Mouse (Mus musculus): ENCODE data around the gene Chmp2b. TPM values are rescaled to one million over a fixed set of nuclear protein-coding genes. Genes with fewer than 3 reads are reported as not detected.

Gene Chmp2b
- polyA plus RNA-seq, 1 experiment from 2014 or later = 153 TPM

DNA sequence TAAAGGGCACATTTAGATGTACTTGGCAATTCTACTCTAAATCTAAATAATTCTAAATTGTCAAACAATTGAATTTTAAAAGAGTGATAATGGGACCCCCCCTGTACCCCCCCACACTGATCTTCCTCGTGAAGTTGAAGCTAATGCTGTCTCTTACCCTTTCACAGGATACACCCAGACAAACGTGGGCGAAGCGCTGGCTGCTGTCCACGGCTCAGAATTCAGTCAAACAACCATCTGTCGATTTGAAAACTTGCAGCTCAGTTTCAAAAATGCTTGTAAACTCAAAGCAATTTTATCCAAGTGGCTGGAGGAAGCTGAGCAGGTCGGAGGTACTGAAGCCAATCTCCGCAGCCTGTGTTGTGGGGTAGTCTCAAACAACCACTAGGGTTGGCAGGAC, 30.9 kb downstream of the Chmp2b start:
- Histone ChIP-seq H3K4me3 (replicated peaks; ENCODE audit: low read length) (no peak overlapping the region), H3K9ac (no peak overlapping the region), H3K4me2 (replicated peaks) (no peak overlapping the region), H3K4me1 (replicated peaks; ENCODE audit: control insufficient read depth, insufficient read depth, low read length) (no peaks in the 10 kb centered on the region), H3K27me3 (ENCODE audit: control insufficient read depth, insufficient read depth, low read length) (no peaks in the 10 kb centered on the region), H3K9me3 (ENCODE audit: control insufficient read depth, low read length) (no peaks in the 10 kb centered on the region), H3K27ac (no peak overlapping the region), H3K36me3 (replicated peaks; ENCODE audit: control insufficient read depth, insufficient read depth) (no peaks in the 10 kb centered on the region)
- 79% methylated on average over 8 of the region's 8 CpGs for WGBS
- DNase-seq (ENCODE audit: low spot score) (no peak), ATAC-seq (ENCODE audit: low FRiP score) (no peak)

DNA sequence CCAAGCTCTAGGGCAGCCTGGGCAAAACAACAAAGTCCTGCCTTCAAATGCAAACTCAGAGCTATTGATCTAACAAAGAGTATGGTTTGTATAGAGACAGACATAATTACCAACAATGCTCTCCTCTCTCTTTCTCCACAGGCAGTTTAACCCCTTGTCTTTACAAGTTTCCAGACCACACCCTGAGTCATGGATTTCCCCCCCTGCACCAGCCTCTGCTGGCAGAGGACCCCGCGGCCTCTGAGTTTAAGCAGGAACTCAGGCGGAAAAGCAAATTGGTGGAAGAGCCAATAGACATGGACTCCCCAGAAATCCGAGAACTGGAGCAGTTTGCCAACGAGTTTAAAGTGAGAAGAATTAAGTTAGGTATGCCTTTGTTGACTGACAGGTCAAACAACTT, 32.9 kb downstream of the Chmp2b start:
- no peaks in the 10 kb centered on the region for H3K9me3 ChIP-seq (ENCODE audit: control insufficient read depth, low read length)
- H3K36me3 ChIP-seq (replicated peaks; ENCODE audit: control insufficient read depth, insufficient read depth) = no peaks in the 10 kb centered on the region
- 8% methylated on average over 5 of the region's 5 CpGs for WGBS
- no peak overlapping the region for H3K4me2 ChIP-seq (replicated peaks)
- H3K4me3 ChIP-seq (replicated peaks; ENCODE audit: low read length) = no peak overlapping the region
- H3K4me1 ChIP-seq (replicated peaks; ENCODE audit: control insufficient read depth, insufficient read depth, low read length) = no peaks in the 10 kb centered on the region
- H3K27ac ChIP-seq = no peak overlapping the region
- DNase-seq (ENCODE audit: low spot score) (no peak), ATAC-seq (ENCODE audit: low FRiP score) (no peak)
- H3K27me3 ChIP-seq (ENCODE audit: control insufficient read depth, insufficient read depth, low read length) = no peaks in the 10 kb centered on the region
- no peak overlapping the region for H3K9ac ChIP-seq

DNA sequence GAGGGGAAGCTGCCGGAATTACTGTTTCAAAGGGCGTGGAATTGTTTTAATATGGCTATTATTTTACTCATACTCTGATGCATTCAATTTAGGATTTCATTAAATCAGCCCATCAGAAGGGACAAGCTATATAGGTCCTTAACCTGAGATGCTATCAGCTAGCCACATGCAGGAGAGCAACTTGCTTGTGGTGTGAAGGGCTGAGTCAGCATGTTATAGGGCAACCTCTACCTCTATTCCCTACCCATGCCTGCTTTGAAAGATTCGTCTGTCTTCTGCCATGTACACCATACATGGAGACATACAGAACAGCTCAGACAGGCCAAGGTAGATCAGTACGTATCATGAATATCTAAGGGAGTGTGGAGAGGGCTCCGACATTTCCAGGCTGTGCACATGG, 35.8 kb downstream of the Chmp2b start:
- no peak for DNase-seq (ENCODE audit: low spot score)
- Histone ChIP-seq H3K4me1 (replicated peaks; ENCODE audit: control insufficient read depth, insufficient read depth, low read length) (no peaks in the 10 kb centered on the region), H3K4me2 (replicated peaks) (no peak overlapping the region), H3K9me3 (ENCODE audit: control insufficient read depth, low read length) (no peaks in the 10 kb centered on the region), H3K27ac (no peak overlapping the region), H3K9ac (no peak overlapping the region), H3K4me3 (replicated peaks; ENCODE audit: low read length) (no peak overlapping the region), H3K27me3 (ENCODE audit: control insufficient read depth, insufficient read depth, low read length) (no peaks in the 10 kb centered on the region), H3K36me3 (replicated peaks; ENCODE audit: control insufficient read depth, insufficient read depth) (no peaks in the 10 kb centered on the region)
- no peak for ATAC-seq (ENCODE audit: low FRiP score)
- WGBS = 86% methylated on average over 5 of the region's 5 CpGs

DNA sequence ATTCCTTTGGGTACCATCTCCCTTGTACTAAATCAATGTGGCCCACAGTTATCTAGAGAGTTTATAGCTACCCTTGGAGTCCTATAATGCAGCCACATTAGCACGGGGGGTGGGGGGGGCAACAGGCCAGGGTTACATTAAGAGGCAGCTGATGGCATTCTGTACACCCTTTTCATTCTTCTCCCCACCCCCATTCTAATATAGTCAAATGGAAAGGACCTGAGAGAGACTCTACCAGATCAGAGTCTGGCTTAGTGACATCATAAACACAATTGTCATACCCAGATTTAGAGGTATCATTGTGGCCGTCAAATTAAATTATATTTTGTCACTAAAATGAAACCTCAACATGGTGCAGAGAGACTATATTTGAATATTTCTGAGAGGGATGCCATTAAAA, 36.5 kb downstream of the Chmp2b start:
- DNase-seq (ENCODE audit: low spot score) = no peak
- no peaks in the 10 kb centered on the region for H3K4me1 ChIP-seq (replicated peaks; ENCODE audit: control insufficient read depth, insufficient read depth, low read length)
- no peaks in the 10 kb centered on the region for H3K9me3 ChIP-seq (ENCODE audit: control insufficient read depth, low read length)
- H3K4me2 ChIP-seq (replicated peaks) = no peak overlapping the region
- H3K27me3 ChIP-seq (ENCODE audit: control insufficient read depth, insufficient read depth, low read length) = no peaks in the 10 kb centered on the region
- 92% methylated on average over 2 of the region's 2 CpGs for WGBS
- no peaks in the 10 kb centered on the region for H3K36me3 ChIP-seq (replicated peaks; ENCODE audit: control insufficient read depth, insufficient read depth)
- H3K9ac ChIP-seq = no peak overlapping the region
- H3K4me3 ChIP-seq (replicated peaks; ENCODE audit: low read length) = no peak overlapping the region
- H3K27ac ChIP-seq = no peak overlapping the region
- no peak for ATAC-seq (ENCODE audit: low FRiP score)

DNA sequence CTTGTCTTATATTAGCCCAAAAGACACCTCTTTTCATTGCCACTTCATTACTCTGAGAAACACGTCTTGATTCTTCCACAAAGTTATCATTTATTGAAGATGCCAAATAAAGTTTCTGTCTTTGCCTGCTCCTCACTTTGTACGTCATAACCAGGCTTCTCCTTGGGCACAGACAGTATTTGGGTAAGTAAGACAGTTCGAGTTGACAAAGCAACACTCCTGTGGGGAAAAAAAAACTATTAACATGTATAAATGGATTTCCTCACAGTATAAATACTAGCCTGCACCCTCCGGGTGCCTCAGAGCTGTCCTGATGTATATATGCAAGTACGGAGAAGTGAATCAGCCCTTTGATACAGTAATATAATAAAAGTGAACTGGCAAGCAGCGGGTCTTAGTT, 42.3 kb downstream of the Chmp2b start, which contains the start of gene Pou1f1:
Gene Pou1f1 (plus strand): TSS at position 301 of the 400 bp plus-strand sequence.
- no peak within 1 kb of the TSS for H3K4me2 ChIP-seq (replicated peaks)
- H3K4me3 ChIP-seq (replicated peaks; ENCODE audit: low read length) = no peak within 1 kb of the TSS
- no peaks in the 10 kb centered on the region for H3K36me3 ChIP-seq (replicated peaks; ENCODE audit: control insufficient read depth, insufficient read depth)
- DNase-seq (ENCODE audit: low spot score) = no peak
- 76% methylated on average over 6 of the region's 6 CpGs for WGBS
- no peak within 1 kb of the TSS for H3K9ac ChIP-seq
- no peaks in the 10 kb centered on the region for H3K9me3 ChIP-seq (ENCODE audit: control insufficient read depth, low read length)
- H3K4me1 ChIP-seq (replicated peaks; ENCODE audit: control insufficient read depth, insufficient read depth, low read length) = no peaks in the 10 kb centered on the region
- H3K27ac ChIP-seq = no peak within 1 kb of the TSS
- H3K27me3 ChIP-seq (ENCODE audit: control insufficient read depth, insufficient read depth, low read length) = no peaks in the 10 kb centered on the region
- ATAC-seq (ENCODE audit: low FRiP score) = no peak

DNA sequence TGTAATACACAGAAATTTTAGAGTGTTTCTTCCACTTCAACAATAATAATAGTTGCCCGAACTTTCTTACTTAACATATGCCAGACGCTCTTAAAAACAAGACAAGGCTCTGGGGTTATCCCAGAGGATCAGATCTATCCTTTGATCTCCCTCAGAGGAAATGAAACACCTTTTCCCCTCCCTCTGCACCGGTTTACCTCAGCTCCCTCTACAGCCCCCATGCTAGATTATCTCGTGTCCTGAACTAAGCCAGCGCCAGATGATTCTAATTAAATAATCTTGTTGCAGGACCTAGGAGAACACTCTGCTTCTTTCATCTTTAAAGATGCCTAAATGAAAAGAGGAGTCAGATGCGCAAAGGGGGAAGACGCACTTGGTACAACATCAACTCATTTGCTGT, 48.3 kb downstream of the Chmp2b start:
- WGBS = 75% methylated on average over 7 of the region's 7 CpGs
- no peak overlapping the region for H3K4me2 ChIP-seq (replicated peaks)
- no peak overlapping the region for H3K27ac ChIP-seq
- H3K4me3 ChIP-seq (replicated peaks; ENCODE audit: low read length) = no peak overlapping the region
- no peaks in the 10 kb centered on the region for H3K27me3 ChIP-seq (ENCODE audit: control insufficient read depth, insufficient read depth, low read length)
- H3K4me1 ChIP-seq (replicated peaks; ENCODE audit: control insufficient read depth, insufficient read depth, low read length) = no peaks in the 10 kb centered on the region
- H3K36me3 ChIP-seq (replicated peaks; ENCODE audit: control insufficient read depth, insufficient read depth) = no peaks in the 10 kb centered on the region
- H3K9me3 ChIP-seq (ENCODE audit: control insufficient read depth, low read length) = no peaks in the 10 kb centered on the region
- H3K9ac ChIP-seq = no peak overlapping the region
- DNase-seq (ENCODE audit: low spot score) (no peak), ATAC-seq (ENCODE audit: low FRiP score) (no peak)

DNA sequence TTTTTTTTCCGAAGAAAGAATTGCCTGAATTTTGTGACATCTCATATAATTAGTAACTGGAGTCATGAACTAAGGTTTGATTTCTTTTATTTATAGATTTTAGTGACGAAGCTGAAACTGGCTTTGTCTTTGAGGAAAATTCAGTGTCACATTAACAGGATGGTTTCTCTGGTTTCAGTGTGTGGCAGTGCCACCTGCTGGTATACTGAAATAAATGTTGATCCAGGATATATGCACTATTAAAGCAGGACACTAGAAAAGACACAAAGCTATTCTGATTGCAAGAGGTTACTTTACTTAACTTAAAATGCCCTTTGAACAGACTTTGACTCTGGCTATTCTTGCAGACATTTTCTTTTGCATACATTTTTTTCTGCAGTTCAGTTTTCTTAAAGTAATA, 65.5 kb downstream of the Chmp2b start:
- no peaks in the 10 kb centered on the region for H3K4me1 ChIP-seq (replicated peaks; ENCODE audit: control insufficient read depth, insufficient read depth, low read length)
- ATAC-seq (ENCODE audit: low FRiP score) (no peak), DNase-seq (ENCODE audit: low spot score) (peak; percentile 80)
- H3K27ac ChIP-seq = no peak overlapping the region
- no peaks in the 10 kb centered on the region for H3K36me3 ChIP-seq (replicated peaks; ENCODE audit: control insufficient read depth, insufficient read depth)
- no peak overlapping the region for H3K9ac ChIP-seq
- WGBS = 44% methylated on average over 2 of the region's 2 CpGs
- no peaks in the 10 kb centered on the region for H3K27me3 ChIP-seq (ENCODE audit: control insufficient read depth, insufficient read depth, low read length)
- H3K4me2 ChIP-seq (replicated peaks) = no peak overlapping the region
- H3K4me3 ChIP-seq (replicated peaks; ENCODE audit: low read length) = no peak overlapping the region
- H3K9me3 ChIP-seq (ENCODE audit: control insufficient read depth, low read length) = no peaks in the 10 kb centered on the region

DNA sequence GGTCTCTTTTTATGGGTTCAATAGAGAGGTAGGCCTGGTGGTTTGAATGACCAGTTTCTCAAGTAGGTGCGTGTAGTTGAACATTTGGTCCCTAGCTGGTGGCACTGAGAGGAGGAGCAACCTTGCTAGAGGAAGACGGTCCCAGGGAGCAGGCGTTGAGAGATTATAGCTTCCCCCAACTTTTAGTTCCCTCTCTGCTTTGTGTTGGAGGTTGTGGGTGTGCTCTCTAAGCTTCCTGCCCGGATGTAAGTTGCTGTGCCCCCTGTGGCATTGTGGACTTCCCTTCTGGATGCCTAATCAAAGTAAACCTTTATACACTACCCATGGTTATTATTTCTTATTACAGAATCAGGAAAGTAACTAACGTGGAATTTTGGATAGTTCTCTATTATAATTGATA, 66.5 kb downstream of the Chmp2b start:
- H3K27ac ChIP-seq = no peak overlapping the region
- no peaks in the 10 kb centered on the region for H3K4me1 ChIP-seq (replicated peaks; ENCODE audit: control insufficient read depth, insufficient read depth, low read length)
- DNase-seq (ENCODE audit: low spot score) (no peak), ATAC-seq (ENCODE audit: low FRiP score) (no peak)
- H3K4me2 ChIP-seq (replicated peaks) = no peak overlapping the region
- H3K4me3 ChIP-seq (replicated peaks; ENCODE audit: low read length) = no peak overlapping the region
- whole genome bisulfite sequencing = 79% methylated on average over 5 of the region's 5 CpGs
- no peaks in the 10 kb centered on the region for H3K36me3 ChIP-seq (replicated peaks; ENCODE audit: control insufficient read depth, insufficient read depth)
- no peak overlapping the region for H3K9ac ChIP-seq
- H3K9me3 ChIP-seq (ENCODE audit: control insufficient read depth, low read length) = no peaks in the 10 kb centered on the region
- no peaks in the 10 kb centered on the region for H3K27me3 ChIP-seq (ENCODE audit: control insufficient read depth, insufficient read depth, low read length)

Other genes starting within 250 kb of the Chmp2b start
- not detected in 2 replicates for gene Pou1f1, start 42.2 kb downstream of the Chmp2b start, polyA plus RNA-seq (2014; fragmentation: Nextera tagmentation; extraction: Ambion mirVana)